Mouse (Mus musculus): Measurements from ENCODE around the gene Nxpe3.
"Not testable (repeated sequence)": the region's sequence is repeated elsewhere in the genome, so short reads cannot be mapped to it uniquely, and the experiment has no call there.

The Nxpe3 gene

DNA sequence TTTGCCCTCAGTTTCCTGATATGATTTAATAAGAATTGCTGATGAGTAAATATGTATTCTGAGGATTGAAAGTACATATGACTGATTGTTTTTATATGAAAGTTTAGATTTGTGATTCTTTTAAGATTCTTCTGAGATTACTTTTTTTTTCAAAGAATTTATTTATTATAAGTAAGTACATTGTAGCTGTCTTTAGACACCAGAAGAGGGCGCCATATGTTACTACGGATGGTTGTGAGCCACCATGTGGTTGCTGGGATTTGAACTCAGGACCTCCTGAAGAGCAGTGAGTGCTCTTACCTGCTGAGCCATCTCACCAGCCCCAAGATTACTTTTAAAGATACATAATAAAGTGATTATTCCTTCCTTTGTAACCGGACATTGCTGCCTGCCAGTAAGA lies 5.6 kb downstream of the Nxpe3 start:
- DNase-seq, result no peak

DNA sequence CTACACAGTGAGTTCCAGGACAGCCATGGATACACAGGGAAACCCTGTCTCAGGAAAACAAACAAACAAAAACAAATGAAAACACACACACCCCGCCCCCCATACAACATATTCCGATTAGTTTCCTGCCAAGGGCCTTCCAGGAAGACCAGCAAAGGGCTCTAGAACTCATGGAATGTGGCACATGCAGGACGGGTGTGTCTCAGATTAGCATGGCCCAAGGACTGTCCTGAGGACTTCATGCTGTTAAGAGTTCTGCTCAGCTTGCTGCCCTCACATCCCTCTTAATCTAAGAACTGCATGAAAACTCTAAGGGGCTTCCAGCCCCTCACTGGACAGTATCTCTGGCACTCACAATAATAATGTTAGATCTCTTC lies 6.5 kb downstream of the Nxpe3 start:
- DNase-seq, result no peak

DNA sequence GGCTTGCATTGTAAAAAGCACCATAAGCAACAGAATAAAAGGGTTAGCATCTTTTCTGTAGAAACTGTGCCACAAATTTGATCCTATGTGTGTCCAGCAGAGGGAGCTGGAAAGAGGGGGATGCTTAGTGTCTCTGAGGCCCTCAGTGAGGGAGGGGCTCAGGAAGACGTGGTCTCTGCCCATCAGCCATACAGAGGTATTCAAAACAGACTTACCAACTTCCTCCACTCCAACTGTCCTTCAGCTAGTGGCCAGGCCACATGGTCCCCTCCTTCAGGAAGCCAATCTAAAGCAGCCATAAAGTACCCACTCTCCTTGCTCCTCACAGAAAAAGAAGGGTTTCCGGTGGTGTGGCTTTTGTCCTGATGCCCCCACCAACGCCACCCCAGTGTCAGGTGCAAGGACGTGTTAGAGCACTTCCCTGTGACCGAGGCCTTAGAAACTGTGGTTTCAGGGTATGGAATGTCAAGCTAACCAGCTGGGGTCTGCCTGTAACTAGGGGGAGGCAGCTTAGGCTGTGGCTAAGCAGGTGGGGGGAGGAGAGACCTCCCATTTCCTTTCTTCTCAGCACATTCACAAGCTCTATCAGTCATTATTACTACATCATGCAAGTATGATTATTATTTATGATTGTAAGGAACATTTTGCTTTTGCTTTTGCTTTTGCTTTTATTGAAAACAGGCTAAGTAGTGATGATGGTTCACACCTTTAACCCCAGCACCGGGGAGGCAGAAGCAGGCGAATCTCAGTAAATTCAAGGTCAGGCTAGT lies 7.1 kb downstream of the Nxpe3 start:
- peak; percentile 12 for DNase-seq

DNA sequence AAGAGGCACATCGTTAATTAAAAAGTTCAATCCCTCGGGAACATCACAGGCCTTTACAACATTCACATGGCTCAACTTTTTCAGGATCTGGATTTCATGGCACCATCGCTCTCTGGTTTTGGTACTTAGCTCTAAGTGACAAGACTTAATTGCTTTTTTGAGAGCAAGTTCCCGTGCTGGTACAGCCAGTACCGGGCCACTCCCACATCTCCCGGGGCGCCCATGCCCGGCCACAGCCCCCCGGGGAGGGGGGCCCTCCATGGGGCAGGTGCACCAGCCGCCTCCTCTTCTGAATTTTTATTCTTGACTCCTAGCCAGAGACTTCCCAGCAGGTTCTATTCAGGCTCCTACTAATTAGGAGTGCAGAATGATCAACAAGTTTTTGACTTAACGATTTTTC lies 10.8 kb downstream of the Nxpe3 start:
- DNase-seq, result no peak

DNA sequence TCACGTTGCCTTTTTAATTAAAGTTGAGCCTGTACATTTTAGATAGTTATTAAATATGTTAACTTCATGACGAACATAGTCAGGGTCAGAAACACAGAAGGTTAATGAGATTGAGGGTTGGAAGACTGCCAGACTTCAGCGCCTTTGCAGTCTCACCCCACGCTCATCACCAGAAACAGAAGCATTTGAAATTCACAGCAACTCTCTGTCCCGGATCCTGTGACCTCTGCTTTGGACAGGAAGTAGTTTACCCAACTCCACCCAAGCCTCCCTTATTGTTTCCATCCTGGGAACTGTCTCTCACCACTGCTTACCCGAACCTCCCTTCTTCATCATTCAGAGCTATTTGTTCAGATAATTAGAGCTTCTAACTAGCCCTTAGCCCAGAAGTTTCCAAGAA lies 19.1 kb downstream of the Nxpe3 start:
- DNase-seq, result peak; percentile 19

DNA sequence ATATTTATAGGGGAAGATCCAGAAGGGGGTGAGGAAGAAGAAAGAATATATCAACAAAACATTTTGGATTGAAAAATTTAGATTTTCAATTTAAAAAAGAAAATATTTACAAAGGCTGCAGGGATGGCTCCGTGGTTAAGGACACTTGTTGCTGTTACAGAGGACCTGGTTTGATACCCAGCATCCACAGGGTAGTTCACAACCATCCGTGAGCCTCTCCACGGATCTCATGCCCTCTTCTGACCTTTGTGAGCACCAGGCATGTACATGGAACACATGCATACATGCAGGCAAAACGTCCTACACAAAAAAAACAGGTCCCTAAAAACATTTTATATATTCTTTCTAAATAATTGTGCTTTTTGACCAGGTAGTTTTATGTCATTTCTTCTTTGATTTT lies 31.3 kb downstream of the Nxpe3 start:
- no peak for DNase-seq

DNA sequence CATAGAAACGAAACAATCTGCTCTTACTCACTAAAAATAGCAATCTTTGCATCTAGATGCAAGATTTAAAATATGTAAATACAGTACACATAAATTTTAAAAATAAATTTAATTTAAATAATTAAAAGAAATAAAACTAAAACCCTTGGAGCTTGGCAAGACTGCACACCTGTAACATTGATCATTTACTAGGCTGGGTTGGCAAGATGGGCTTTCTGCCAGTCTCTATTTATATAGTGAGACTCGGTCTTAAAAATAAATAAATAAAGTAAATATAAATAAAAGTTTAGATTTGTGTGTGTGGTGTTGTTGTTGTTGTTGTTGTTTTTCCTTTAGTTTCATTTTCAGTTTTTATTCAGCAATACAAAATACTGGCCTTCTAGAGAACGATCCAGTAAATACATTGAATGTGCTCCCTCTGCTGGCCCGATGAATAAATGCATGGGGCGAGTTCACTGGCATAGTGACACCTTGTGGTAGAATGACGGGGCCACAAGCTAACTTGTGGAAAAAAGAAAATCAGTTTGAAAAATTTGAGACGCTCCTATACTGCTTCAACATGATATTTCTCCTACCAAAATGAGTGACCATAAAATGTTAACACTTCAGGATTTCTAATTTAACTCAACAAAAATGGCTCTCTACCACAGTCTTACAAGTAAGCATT lies 31.8 kb downstream of the Nxpe3 start:
- DNase-seq, result peak; percentile 75

DNA sequence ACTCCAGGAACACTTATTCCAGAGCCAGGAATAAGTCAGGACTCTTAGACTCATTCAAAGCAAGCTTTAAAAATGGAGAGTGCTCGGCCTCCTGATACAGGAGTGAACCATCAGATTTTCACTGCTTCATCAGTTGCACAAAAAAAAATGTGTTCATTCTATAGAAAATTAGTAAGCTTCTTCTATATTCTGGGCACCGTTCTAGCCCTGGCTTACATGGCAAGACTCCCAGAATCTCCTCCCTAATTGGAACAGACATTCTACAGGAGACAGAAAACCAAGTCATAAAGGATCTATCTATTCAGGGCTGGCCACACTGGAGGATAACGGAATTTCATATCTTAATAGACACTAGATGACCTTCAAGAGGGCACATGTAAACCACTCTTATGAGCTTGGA lies 34.0 kb downstream of the Nxpe3 start:
- DNase-seq, result no peak

DNA sequence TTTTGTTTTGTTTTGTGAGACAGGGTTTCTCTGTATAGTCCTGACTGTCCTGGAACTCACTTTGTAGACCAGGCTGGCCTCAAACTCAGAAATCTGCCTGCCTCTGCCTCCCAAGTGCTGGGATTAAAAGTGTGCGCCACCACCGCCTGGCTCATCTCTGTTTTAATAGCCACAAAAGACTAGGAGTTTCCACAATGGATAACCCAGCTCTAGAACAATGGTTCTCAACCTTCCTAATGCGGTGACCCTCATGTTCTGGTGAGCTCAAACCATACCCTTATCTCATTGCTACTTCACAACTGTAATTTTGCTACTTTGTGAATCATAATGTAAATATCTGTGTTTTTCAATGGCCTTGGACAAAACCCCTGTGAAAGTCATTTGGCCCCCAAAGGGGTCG lies 35.7 kb downstream of the Nxpe3 start:
- DNase-seq, result not testable (repeated sequence)

DNA sequence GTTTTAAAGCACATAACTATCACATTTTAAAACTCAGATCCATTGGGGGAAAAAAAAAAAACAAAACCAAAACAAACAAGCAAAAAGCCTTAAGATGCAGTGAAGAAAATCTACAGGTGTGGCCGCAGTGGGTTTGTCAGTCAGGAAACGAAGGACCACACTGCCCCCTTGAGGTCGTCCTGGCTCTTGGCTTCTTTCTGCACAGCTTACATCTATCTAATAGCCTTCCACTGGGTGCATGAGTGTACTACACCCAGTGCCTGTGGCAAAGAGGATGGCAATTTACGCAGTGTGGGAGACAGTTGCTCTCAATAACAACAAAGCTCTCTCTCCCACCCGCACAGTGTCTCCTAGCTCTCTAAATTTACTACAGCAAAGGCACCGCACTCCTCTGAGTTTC lies 36.6 kb downstream of the Nxpe3 start:
- peak; percentile 81 for DNase-seq

DNA sequence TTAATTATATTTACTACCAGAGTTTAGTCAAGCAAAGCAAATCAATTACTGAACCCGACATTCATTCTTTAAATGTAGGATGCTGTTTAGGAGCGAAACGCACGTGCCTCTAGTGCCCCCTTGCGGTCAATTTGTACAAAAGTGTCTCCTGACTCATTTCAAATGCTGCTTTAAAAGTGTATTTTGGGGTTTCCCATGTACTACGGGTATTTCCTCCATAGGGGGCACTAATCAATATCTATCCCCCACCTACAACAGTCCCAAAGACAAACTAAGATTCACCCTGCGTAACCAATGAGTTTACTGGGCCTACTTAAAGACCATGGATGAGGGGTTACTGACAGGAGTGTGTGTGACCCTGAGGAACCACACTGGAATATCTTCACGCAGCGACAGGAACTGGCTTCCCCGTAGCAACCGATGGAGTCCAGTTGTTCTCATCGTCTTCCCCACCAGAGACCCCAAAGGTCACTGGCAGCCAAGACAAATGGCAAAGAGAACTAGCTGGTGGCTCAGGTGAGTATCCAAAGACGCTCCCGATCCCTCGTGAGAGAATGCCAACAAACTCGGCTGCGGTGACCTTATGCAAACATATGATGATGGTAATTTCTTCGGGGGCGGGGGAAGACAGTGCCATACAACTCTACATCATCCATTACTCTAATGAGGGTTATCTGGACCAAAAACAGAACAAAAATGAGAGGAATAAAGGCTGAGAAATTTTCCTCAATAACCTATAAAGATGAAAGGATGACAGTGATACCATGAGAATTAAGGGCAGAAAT lies 42.0 kb downstream of the Nxpe3 start:
- DNase-seq, result peak; percentile 85

DNA sequence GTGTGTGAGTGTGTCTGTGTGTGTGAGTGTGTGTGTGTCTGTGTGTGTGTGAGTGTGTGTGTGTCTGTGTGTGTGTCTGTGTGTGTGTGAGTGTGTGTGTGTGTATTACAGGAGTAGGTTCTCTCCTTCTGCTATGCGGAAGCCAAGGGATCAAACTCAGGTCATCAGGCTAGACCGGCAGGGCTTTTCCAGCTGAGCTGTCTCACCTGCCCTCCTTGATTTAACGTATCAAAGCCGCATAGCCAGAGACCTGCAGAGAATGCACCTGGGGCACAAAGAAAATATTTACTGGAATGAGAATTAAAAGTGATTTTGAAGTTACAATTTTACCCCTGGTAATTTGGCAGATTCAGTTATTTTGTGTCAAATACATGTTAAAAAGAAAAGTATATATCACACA lies 42.6 kb downstream of the Nxpe3 start:
- no peak for DNase-seq

DNA sequence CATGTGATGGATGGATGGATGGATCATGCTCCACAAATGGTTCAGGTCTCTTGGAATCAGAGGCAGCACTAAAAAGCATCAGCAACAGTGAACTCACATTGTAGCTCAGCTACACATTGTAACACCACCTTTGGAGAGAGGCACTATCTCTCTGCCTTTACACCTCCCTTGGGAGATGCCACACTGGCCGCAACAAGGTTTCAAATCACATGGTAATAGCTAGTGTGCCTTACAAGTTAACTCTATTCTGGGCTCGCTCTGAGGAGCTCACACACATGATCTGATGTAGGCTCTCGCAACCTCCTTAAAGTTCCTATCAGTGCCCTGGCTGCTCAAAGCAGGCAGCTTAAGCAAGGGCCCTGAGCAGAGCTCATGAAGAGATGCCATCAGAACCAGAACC lies 44.6 kb downstream of the Nxpe3 start:
- no peak for DNase-seq

DNA sequence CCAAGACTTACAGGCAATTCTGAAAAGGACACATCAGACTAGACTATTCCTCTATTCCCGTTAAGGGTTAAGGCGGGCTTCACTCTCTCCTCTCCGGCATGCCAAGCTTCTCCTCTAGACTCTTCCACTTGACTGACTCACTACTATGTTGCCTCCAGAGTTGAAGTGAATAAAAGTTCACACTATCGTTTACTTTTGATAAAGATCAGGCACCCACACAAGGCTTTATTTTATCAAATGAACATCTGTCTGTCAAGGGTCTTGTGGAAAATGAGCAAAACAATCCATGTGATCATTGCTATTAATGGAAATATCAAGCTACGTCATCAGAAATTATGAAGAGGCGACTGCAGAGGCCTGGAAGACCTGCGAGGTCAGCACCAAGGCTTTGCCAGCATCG lies 47.4 kb downstream of the Nxpe3 start:
- DNase-seq, result no peak

DNA sequence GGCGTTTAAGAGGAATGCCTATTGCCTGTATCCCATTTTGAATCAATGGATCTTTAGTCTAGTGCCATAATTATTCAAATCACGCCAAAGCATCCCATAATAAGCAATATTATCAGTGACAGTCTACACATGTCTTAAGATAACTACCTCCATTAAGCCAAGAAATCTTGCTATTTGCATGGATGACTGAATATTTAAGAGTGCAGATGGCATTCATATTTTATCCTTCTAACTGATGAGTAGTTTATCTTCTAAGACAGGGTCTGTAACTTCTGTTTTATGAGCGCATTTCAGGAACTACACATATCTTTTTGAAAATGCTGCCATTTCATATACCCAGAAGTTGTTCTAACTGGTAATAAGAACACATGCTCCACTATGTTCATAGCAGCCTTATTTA lies 50.2 kb downstream of the Nxpe3 start:
- DNase-seq, result no peak

DNA sequence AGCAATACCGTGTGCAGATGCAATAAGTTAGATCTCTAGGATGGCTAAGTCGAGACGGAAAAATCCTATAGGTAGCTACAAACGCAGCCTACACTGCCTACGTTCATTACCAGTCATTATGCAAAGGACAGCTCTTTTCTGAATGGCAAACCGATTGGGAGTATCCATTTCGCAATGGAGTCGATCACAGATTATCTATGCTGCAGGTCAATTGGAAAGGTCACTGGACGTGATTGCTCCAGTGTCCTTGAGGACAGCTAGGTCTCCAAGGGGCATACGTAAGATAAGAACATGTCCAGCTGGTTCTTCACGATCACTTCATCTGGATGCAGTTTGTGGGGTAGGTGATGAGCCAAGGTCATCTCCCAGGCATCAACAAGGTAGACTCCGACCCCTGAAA lies 51.2 kb downstream of the Nxpe3 start:
- DNase-seq, result no peak

DNA sequence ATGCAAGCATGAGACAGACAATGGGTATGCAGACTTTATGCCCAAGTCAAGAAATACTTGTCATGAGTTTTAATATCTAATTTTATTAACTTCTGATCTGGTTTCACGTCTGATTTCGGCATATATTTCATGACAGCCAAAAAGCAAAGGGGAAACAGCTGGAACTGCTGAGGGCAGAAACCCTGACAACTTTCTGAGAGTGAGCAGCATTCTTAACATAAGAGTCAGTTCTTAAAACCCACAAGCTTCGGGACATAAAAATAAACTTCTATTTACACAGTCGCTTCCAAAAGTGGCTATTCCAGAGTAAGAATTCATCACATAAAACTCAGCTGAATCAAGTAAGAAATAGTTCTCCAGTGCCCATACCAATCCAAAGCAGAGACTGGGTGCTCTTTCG lies 52.0 kb downstream of the Nxpe3 start:
- DNase-seq, result no peak

DNA sequence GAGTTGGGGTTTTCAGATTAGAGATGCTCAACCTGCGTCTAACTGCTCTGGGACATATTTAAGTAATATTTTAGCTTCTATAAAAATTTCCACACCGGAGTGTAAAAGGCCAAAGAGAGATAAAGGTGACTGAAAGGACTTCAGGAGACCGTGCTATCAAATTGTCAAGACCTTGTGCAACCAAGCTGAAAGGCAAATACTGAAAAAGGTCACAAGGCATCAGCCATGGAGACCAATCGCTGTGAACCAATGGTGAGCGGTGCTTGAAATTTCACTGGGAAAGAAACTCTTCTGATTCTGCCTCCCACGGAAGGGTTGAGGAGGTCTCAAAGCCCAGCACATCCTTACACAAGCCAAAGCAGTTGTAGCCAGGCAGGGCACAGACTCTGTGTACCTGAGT lies 53.6 kb downstream of the Nxpe3 start:
- DNase-seq, result no peak

DNA sequence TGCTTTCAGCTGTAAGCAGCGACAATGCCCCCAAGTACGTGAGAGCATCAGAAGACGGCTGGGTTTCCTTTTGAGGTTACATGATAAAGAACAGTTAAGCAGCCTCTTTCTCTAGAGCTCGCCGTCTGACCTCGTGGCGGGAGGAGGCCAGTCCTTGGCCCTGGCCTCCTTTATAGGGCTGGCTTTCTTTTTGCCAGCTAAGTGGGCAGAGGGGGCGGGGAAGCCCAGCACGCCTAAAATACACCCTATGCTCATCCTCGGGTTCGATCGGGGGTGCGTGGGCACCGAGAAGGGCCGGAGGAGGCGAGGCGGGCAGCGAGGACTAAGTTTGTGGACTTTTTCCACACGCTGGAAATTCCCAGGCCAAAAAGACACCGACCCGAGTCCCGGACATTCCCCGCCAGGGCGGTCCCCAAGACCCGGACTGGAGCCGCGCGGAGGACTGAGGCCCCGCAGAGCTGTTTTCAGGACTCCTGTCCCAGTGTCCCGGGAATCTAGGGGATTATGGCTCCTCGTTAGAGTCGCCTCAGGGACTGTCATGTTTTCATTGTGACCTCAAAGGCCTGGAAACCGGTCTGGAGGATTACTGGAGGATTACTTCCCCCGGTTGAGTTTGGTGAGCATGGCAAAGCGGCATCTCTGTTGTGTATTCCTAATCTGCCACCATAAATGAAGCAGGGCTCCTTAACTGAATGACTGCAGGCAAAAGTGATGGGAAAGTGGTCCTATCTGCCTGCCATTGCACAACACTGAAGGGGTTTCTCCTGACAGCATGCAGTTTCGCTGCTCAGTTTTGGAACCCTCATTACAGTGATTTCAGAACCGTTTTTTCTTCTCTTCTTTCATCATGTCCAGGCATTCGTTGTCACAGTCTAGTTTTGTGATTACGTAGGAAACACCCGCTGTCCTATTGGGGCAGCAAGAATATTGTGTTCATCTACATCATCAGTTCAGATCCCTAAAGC lies 56.3 kb downstream of the Nxpe3 start, which contains the start of gene Nfkbiz:
TSS of gene Nfkbiz (minus strand) at position 390 of the 965 bp plus-strand sequence.
- DNase-seq, result peak; percentile 95

DNA sequence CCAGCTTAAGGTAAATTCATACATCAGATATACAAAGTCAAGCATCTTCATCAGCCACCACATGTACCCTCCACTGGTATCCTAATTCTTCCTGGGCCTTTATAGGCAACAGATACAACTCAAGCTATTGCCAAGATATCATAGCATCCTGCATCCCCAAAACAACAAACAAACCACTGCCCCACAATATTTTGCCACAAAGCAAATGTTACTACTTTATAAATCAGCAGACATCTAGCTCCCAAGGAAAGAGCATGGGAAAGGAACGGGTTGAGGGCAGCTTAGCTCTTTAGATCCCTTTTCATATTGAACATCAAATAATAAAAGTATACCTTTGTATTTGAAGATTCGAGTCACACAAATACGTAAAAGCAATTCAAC lies 57.0 kb downstream of the Nxpe3 start:
- DNase-seq, result no peak

DNA sequence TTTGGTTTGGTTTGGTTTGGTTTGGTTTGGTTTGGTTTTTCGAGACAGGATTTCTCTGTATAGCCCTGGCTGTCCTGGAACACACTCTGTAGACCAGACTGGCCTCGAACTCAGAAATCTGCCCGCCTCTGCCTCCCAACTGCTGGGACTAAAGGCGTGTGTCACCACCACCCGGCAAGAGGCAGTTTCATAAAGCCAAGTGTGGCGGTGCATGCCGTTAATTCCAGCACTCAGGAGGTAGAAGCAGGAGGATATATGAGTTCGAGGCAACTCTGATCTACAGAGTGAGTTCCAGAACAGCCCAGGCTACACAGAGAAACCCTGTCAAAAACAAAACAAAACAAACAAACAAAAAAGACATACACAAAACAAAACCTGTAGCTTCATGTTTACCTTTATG lies 57.4 kb downstream of the Nxpe3 start:
- not testable (repeated sequence) for DNase-seq

DNA sequence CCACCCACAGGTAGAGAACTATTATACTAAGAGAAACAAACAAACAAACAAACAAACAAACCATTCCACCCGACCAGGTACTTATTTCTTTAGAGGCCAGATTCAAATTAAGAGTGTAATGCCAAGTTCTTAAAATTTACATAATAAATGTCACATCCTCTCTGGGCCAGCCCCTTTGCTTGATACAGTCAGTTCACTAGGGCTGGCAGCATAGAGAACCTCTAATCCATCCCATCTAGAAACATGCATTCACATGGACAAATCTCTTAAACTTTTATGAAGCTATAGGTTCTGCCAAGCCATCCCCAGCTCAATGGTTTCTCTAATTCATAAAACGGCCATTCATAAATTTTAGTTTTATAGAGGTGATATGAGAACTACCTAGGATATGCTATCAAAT lies 57.9 kb downstream of the Nxpe3 start:
- DNase-seq, result no peak

DNA sequence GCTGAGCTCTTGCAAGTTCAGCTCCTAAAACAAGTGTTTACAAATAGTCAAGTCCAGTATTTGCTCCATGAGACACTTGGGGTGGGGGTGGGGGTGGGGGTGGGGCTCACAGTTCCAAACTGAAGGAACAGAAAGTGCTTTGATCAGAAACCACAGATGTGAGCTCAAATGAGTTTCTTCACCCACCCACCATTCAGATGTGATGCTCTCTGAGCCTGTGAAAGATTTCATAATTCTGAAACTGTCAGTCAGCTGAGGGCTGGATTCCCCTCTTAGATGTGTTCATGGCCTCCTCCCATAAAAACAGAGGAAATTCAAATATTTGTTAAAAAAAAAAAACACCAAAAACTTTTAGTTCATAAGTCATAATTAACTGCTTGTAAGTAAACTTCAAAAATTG lies 59.3 kb downstream of the Nxpe3 start:
- DNase-seq, result no peak
